Mouse (Mus musculus): ENCODE data around the gene Sft2d2.

- no peak for TF ChIP-seq POLR2A (IDR thresholded peaks at IDR 0.05; ENCODE audit: borderline replicate concordance, extremely low read depth, low read depth, low read length)
- TF ChIP-seq CTCF (IDR thresholded peaks at IDR 0.05; ENCODE audit: insufficient read depth, low read length): no peak
These were observed 14.9 kb downstream of the Sft2d2 start for GRCm38 (mm10) chr1:165179321-165179720.

All from lung, adult 2 months (tissue).